Mouse (Mus musculus) layer of hippocampus, postnatal 14 days (tissue): ENCODE measurements around the gene Cspg5. TPM values are rescaled to one million over a fixed set of nuclear protein-coding genes. Genes with fewer than 3 reads are reported as not detected.

ENCODE experiments used
- DNase-seq, 2 experiments: peaks; one replicate each; pipeline ENCODE4 v3.0.0; 2021 to 2022; ENCODE audit warnings: low spot score in 2 of 2, mixed read lengths in 1 of 2
- microRNA-seq, 2 experiments: library from miRNA; unstranded; fragments of <30 nt; microRNA quantifications; one replicate each; pipeline ENCODE4 v1.2.0; 2021
- total RNA-seq, 2 experiments: library from RNA; stranded (reverse); gene quantifications; 2 replicates each; pipeline ENCODE4 v1.2.3; 2021

Cspg5 gene
- total RNA-seq, 2 experiments from 2014 or later, result 296 to 306 TPM

GRCm38 (mm10) chr9:110306371-110306770, 62.8 kb downstream of the Cspg5 start:
- DNase-seq, result no peak

Small RNA genes lying within 50 kb of the gene (microRNA-seq; reads per million reads assigned to microRNA genes)
- 73.9 to 76.0 reads per million in 2 experiments for gene Mir6236

Other genes with a start within 250 kb of the Cspg5 start
- gene Smarcc1, start 126.1 kb upstream of the Cspg5 start, total RNA-seq, result 10 to 100 TPM; 65.2 to 65.5 TPM
- gene Dhx30, start 126.0 kb upstream of the Cspg5 start, total RNA-seq, result 100 to 1,000 TPM; 129 to 150 TPM
- 10 to 100 TPM; 11.0 to 12.3 TPM for gene Elp6, start 61.4 kb downstream of the Cspg5 start, total RNA-seq
- gene Scap, start 89.5 kb downstream of the Cspg5 start, total RNA-seq, result 10 to 100 TPM; 91.7 to 93.1 TPM
- 10 to 100 TPM; 47.8 to 49.2 TPM for gene Ptpn23, start 164.4 kb downstream of the Cspg5 start, total RNA-seq
- not detected for gene Ngp, start 176.0 kb downstream of the Cspg5 start, total RNA-seq
- gene Klhl18, start 232.9 kb downstream of the Cspg5 start, total RNA-seq, result 10 to 100 TPM; 23.3 to 24.8 TPM
- gene Kif9, start 233.2 kb downstream of the Cspg5 start, total RNA-seq, result 1 to 10 TPM; 3.8 to 5.1 TPM